ENCODE assay signal across 18 mouse cellular contexts in genomic region chr1:78421749-78422148, GRCm38 (mm10).
"Had no signal": no experiment of that assay in that cellular context is flagged by ENCODE, and none has a peak within 500 bp of the region (broad histone marks: within the 10 kb centered on the region; RNA-seq: fewer than 3 reads in every experiment).

No protein-coding gene starts in this region.

- H3K4me2 ChIP-seq: liver, embryonic 13.5 days; liver, embryonic 15.5 days; lung, embryonic 15.5 days; midbrain, embryonic 13.5 days; midbrain, embryonic 15.5 days; neural tube, embryonic 12.5 days; stomach, embryonic 15.5 days had no signal

- H3K9me3 ChIP-seq: liver, embryonic 13.5 days; liver, embryonic 15.5 days; lung, embryonic 15.5 days; midbrain, embryonic 13.5 days; midbrain, embryonic 15.5 days; neural tube, embryonic 12.5 days; stomach, embryonic 15.5 days had no signal

- H3K27ac ChIP-seq: liver, embryonic 13.5 days; liver, embryonic 15.5 days; lung, embryonic 15.5 days; macrophage; midbrain, embryonic 13.5 days; midbrain, embryonic 15.5 days; neural tube, embryonic 12.5 days; stomach, embryonic 15.5 days; stomach, postnatal 0 days had no signal

- H3K27me3 ChIP-seq: liver, embryonic 13.5 days; liver, embryonic 15.5 days; lung, embryonic 15.5 days; midbrain, embryonic 15.5 days; neural tube, embryonic 12.5 days; stomach, embryonic 15.5 days had no signal

- DNase-seq: liver, embryonic 13.5 days; liver, postnatal 0 days; lung, adult 2 months; lung, postnatal 14 days; lung, postnatal 36 days; right cerebral cortex, postnatal 14 days; thymus, adult 2 months; thymus, postnatal 25 days; thymus, postnatal 4 days had no signal

- H3K4me3 ChIP-seq: liver, embryonic 13.5 days; liver, embryonic 15.5 days; lung, embryonic 15.5 days; midbrain, embryonic 13.5 days; midbrain, embryonic 15.5 days; neural tube, embryonic 12.5 days; stomach, embryonic 15.5 days had no signal

- H3K9ac ChIP-seq: liver, embryonic 13.5 days; liver, embryonic 15.5 days; liver, postnatal 0 days; lung, embryonic 15.5 days; midbrain, embryonic 13.5 days; midbrain, embryonic 15.5 days; neural tube, embryonic 12.5 days; stomach, embryonic 15.5 days had no signal

- ATAC-seq: liver, postnatal 0 days; lung, postnatal 0 days; midbrain, embryonic 13.5 days; midbrain, embryonic 15.5 days had no signal

- H3K4me1 ChIP-seq: liver, embryonic 13.5 days; stomach, embryonic 15.5 days had no signal
